Mouse (Mus musculus) E14TG2a.4 (cell line): ENCODE data around the gene Slc38a4.
A peak's percentile ranks its signal among the peaks of the same experiment; 100 is the strongest.

ENCODE experiments used
- H3K27me3 ChIP-seq: 2 replicates; pipeline ENCODE4 v1.6.1; 2014; ENCODE audit warnings: low read length, control low read depth; ENCODE audit not compliant: insufficient read depth
- H3K36me3 ChIP-seq: 2 replicates; pipeline ENCODE4 v1.6.1; 2014; ENCODE audit warnings: low read length, control low read depth; ENCODE audit not compliant: insufficient read depth
- H3K4me1 ChIP-seq: replicated peaks from 2 replicates; pipeline ENCODE4 v1.6.1; 2014; ENCODE audit warnings: low read depth, low read length, control low read depth
- H3K4me3 ChIP-seq: replicated peaks from 2 replicates; pipeline ENCODE4 v1.5.1; 2014; ENCODE audit warnings: mild to moderate bottlenecking, low read length
- H3K9me3 ChIP-seq: 2 replicates; pipeline ENCODE4 v1.6.1; 2014; ENCODE audit warnings: low read length, control low read depth
- CTCF ChIP-seq: conservative IDR thresholded peaks from 2 replicates; pipeline ENCODE4 v1.5.1; 2014; ENCODE audit warnings: low read length
- NANOG ChIP-seq: IDR thresholded peaks from 2 replicates; pipeline ENCODE4 v1.6.1; 2014; ENCODE audit warnings: borderline replicate concordance, low read length, mixed read lengths
- POU5F1 ChIP-seq: IDR thresholded peaks from 2 replicates; pipeline ENCODE4 v1.6.1; 2014; ENCODE audit warnings: low read length, borderline replicate concordance

Gene Slc38a4

DNA sequence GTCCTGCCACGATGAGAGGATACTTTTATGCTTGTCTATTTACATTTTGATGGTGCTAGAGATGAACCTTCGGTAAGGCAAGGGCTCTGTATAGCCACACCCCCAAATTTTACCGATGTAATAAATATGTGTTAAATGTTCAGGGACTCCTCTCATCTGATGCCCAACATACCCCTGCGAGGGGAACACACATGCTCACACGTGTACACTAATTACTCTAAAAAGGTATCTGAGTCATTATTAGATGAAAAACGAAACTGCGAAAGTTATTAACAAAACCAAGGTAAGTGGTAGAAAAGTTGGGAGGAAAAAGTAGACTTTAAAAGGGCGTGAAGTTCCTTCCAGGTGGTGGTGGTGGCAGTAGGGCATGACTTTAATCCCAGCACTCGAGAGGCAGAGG is 38.6 kb downstream of the Slc38a4 start:
- Histone ChIP-seq H3K36me3 (peaks cover 86% of the 10 kb centered on the region), H3K4me3 (no peak overlapping the region), H3K27me3 (no peaks in the 10 kb centered on the region), H3K9me3 (no peaks in the 10 kb centered on the region), H3K4me1 (peaks cover 31% of the 10 kb centered on the region)
- no peak for TF ChIP-seq NANOG
- no peak for TF ChIP-seq POU5F1
- no peak for TF ChIP-seq CTCF

DNA sequence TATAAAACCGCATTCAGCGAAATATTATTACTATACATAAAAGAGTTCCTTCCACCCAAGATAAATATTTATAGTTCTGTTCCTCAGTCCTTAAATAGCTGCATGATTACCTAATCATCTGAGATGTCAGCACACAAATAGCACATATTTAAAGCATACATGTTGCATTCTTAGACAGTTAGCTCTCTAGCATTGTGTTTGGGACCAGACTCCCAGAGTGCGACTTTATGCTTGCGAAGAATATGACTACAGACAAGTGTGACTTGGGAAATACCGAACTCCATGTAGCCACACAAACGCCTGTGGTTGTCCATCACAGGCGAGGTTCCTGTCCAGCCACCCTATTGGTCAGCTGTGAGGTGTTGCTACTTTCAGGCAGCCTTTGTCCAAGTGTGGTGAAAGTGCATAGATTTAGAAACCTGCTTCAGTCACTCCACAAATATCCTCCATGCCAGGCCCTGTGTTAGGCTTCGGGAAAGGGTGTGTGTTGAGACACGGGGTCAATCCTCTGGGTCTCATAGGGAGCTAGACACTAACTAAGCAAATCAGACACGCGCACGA is 40.6 kb downstream of the Slc38a4 start:
- TF ChIP-seq CTCF (no peak), NANOG (no peak)
- Histone ChIP-seq H3K4me1 (peaks cover 11% of the 10 kb centered on the region), H3K4me3 (no peak overlapping the region), H3K36me3 (peaks cover 99% of the 10 kb centered on the region), H3K9me3 (no peaks in the 10 kb centered on the region), H3K27me3 (no peaks in the 10 kb centered on the region)

DNA sequence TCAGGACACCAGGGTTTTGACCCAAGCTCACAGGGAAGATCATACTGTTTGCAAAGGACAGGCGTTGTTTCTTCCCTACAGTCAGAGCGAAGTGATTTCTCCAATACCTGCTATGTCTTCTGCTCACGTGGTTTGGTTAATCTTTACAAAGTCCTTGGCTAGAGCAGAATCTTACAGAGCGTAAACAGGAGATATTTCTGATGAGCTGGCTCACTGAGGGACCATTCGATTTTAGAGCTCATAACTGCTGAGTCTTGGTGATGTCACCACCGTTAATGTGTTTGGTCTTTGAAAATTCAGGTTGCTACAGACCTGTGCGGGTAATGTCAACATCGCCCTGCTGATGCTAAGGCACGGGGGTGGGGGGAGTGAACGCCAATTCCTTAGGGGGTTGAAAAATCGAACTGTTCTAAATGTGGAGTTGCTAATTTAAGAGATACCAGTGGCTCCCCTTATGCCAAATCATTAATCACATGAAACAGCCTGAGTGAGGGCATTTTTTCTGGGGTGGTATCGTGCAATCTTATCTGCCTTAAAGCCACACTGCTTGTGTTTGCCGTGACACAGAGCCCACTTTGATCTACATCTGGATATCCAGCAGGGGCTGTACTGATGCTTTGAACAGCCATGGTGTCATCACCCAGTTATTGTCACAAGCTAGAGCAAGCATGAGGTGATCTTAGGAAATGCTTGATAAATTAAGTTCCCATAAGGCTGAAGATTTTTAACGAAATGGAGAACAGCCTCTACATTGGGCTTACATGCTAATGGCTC is 44.0 kb downstream of the Slc38a4 start:
- Histone ChIP-seq H3K9me3 (no peaks in the 10 kb centered on the region), H3K27me3 (no peaks in the 10 kb centered on the region), H3K4me1 (no peaks in the 10 kb centered on the region), H3K4me3 (no peak overlapping the region), H3K36me3 (peaks cover 99% of the 10 kb centered on the region)
- TF ChIP-seq POU5F1 = no peak
- TF ChIP-seq CTCF = no peak
- TF ChIP-seq NANOG = no peak

DNA sequence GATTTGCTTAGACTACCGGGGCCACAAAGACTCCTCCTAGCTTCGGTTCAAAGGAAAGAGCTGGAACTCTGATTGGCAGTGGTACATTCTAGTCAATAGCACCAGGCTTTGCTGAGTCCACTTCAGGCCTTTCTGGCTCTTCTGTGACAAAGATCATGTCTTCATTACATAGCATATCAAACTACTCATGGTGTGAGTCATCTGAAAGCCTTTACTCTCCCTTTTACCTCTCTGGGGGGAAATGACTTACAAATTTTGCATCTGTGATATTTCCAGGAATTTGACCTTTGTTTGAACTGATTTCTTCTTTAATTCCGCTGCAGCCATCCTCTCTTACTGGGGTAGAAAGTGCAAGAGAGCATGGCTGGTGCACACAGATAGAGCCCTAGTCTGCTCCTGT is 46.5 kb downstream of the Slc38a4 start:
- H3K27me3 ChIP-seq = no peaks in the 10 kb centered on the region
- no peak for TF ChIP-seq NANOG
- no peak for TF ChIP-seq CTCF
- H3K36me3 ChIP-seq = peaks cover 96% of the 10 kb centered on the region

DNA sequence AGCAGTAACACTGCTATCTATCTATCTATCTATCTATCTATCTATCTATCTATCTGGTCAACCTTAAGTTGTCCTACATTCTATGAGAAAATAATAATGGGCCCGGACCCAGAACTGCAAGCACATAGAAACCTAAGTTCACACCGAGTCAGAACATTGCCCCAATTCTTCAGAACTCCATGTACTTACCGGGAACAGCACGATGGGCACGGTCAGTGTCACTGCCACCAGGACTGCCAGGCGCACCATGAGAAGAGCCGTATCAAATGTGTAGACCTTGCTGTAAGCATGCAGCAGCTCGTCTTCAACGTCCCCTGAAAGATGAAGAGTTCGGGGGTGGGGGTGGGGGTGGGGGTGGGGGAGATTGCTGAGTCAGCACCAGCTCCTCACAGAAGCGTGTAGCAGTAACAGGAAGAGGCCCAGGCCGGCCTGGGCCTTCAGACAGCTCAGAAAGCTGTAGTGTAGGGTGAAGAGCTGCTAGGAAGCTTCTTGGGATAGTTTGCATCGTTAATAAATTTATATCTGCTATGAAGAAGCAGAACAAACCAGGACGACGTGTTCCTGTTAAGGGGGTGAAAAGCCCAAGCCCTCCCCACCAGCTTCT is 50.0 kb downstream of the Slc38a4 start:
- Histone ChIP-seq H3K4me1 (peaks cover 26% of the 10 kb centered on the region), H3K9me3 (no peaks in the 10 kb centered on the region), H3K36me3 (peaks cover 96% of the 10 kb centered on the region), H3K4me3 (no peak overlapping the region), H3K27me3 (no peaks in the 10 kb centered on the region)
- TF ChIP-seq NANOG (no peak), POU5F1 (no peak), CTCF (no peak)

More for the DNA sequence above, 46.5 kb downstream of the Slc38a4 start:
- Histone ChIP-seq H3K9me3 (no peaks in the 10 kb centered on the region), H3K4me1 (no peaks in the 10 kb centered on the region; the same call in 1 of the 2 replicates), H3K4me3 (no peak overlapping the region)

DNA sequence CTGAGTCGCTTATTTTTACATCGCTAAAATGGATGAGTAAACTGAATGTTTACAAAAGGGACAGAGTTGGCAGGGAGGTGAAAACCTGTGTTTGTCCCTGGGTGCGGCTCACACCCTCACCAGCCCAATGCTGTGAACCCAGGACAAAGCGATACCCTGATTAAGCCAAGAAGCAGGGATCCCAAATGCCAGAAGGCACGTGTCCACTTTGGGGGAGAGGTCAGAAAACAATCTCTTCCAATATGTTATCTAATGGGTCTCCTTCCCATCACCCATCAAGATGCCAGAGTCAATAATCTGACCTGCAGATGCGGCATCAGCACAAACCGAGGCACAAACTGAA is 51.3 kb downstream of the Slc38a4 start:
- Histone ChIP-seq H3K4me3 (no peak overlapping the region), H3K36me3 (peaks cover 96% of the 10 kb centered on the region), H3K27me3 (no peaks in the 10 kb centered on the region), H3K9me3 (no peaks in the 10 kb centered on the region), H3K4me1 (peaks cover 26% of the 10 kb centered on the region)
- TF ChIP-seq CTCF = no peak
- no peak for TF ChIP-seq NANOG

DNA sequence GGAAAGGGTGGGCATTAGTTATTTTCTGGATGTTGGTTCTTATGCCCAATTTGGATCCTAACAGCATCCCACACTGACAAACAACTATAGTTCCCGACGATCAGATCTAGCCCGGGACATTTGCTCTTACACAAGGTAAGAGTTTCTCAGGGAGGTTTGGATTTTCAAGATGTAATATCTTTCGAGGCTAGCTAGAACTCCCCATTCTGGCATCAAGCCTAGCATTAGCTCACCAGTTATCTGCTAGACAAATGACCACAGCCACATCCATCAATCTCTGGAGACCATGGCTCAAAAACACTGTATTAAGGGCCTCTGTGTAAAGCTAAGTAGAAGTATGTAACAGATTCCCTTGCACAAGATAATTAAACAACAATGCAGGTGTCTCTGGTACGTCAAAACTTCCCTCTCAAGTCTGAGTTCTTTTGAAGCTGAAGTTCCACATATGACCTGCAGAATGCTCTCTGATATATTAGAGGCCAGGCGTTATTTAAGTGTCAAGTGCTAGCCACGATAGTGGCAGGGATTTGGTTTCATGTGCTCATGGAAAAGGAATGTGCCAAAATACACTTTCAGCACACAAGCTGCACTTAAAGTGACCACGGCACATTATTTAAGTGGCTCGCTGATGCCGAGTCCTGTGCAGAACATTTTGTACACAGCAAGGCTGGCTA is 51.8 kb downstream of the Slc38a4 start:
- TF ChIP-seq CTCF = no peak
- no peak for TF ChIP-seq NANOG
- TF ChIP-seq POU5F1 = no peak
- no peaks in the 10 kb centered on the region for H3K9me3 ChIP-seq
- H3K36me3 ChIP-seq = peaks cover 96% of the 10 kb centered on the region
- peaks cover 26% of the 10 kb centered on the region for H3K4me1 ChIP-seq
- H3K27me3 ChIP-seq = no peaks in the 10 kb centered on the region
- no peak overlapping the region for H3K4me3 ChIP-seq

DNA sequence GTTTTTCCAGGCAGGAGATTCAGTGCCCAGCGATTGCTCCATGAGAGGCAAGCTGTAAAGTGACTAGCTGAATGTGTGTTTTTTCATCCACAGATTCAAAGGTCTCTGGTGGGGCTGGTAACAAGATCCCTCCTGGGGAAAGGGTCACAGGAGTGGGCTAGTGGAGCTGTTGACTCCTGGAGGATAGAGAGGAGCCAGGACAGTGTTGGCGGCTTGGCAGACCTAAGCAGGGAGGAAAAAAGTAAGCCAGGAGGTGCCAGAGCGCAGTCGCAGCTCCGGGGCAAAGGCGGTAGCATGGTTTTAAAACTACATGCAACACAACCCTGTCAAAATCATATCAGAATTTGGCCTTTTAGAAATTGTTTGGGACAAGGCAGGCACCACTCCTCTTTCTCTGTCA is 52.6 kb downstream of the Slc38a4 start:
- Histone ChIP-seq H3K4me1 (peaks cover 26% of the 10 kb centered on the region), H3K27me3 (no peaks in the 10 kb centered on the region), H3K36me3 (peaks cover 96% of the 10 kb centered on the region), H3K4me3 (peak overlapping the region; percentile 71), H3K9me3 (no peaks in the 10 kb centered on the region)
- no peak for TF ChIP-seq CTCF
- no peak for TF ChIP-seq POU5F1
- no peak for TF ChIP-seq NANOG
